Mouse (Mus musculus): ENCODE measurements around the gene Pdgfa. TPM values are rescaled to one million over a fixed set of nuclear protein-coding genes. Genes with fewer than 3 reads are reported as not detected.

The Pdgfa gene
- total RNA-seq, 2 experiments from 2014 or later, result 52.5 to 54.9 TPM

- intact Hi-C loops (cut with DNase I), result loop anchor here (1.0 to 5.0 kb wide), 3 partner anchors 102 to 181 kb away; no protein-coding TSS in a partner anchor
- DNase-seq (ENCODE audit: low spot score in 2 of 2), result peak; percentile 66 to 71
These were observed 1.4 kb downstream of the Pdgfa start for GRCm38 (mm10) chr5:138995721-138996311.

- intact Hi-C loops (cut with DNase I), result loop anchor here (1.0 to 5.0 kb wide), 3 partner anchors 101 to 182 kb away; no protein-coding TSS in a partner anchor
- DNase-seq (ENCODE audit: low spot score in 2 of 2), result peak; percentile 74 to 77
These were observed 2.1 kb downstream of the Pdgfa start for GRCm38 (mm10) chr5:138994786-138995720.

GRCm38 (mm10) chr5:138994108-138994785, 2.9 kb downstream of the Pdgfa start:
- no peak for DNase-seq (ENCODE audit: low spot score in 2 of 2)

GRCm38 (mm10) chr5:138993371-138994107, 3.6 kb downstream of the Pdgfa start:
- intact Hi-C loops (cut with DNase I), result no loop called here

More at GRCm38 (mm10) chr5:138994108-138994785, 2.9 kb downstream of the Pdgfa start:
- intact Hi-C loops (cut with DNase I), result no loop called here

GRCm38 (mm10) chr5:138992611-138993370, 4.4 kb downstream of the Pdgfa start:
- no peak for DNase-seq (ENCODE audit: low spot score in 2 of 2)
- intact Hi-C loops (cut with DNase I), result no loop called here

More at GRCm38 (mm10) chr5:138993371-138994107, 3.6 kb downstream of the Pdgfa start:
- no peak for DNase-seq (ENCODE audit: low spot score in 2 of 2)

GRCm38 (mm10) chr5:138991734-138992133, 5.4 kb downstream of the Pdgfa start:
- intact Hi-C loops (cut with DNase I), result no loop called here
- no peak for DNase-seq (ENCODE audit: low spot score in 2 of 2)

- DNase-seq (ENCODE audit: low spot score in 2 of 2), result no peak
- intact Hi-C loops (cut with DNase I), result no loop called here
These were observed 6.3 kb downstream of the Pdgfa start for GRCm38 (mm10) chr5:138990659-138991380.

- no peak for DNase-seq (ENCODE audit: low spot score in 2 of 2)
- intact Hi-C loops (cut with DNase I), result no loop called here
These were observed 7.6 kb downstream of the Pdgfa start for GRCm38 (mm10) chr5:138989567-138989966.

- intact Hi-C loops (cut with DNase I), result no loop called here
These were observed 8.4 kb downstream of the Pdgfa start for GRCm38 (mm10) chr5:138988764-138989163.

GRCm38 (mm10) chr5:138987994-138988393, 9.2 kb downstream of the Pdgfa start:
- DNase-seq (ENCODE audit: low spot score in 2 of 2), result no peak
- intact Hi-C loops (cut with DNase I), result no loop called here

More at GRCm38 (mm10) chr5:138988764-138989163, 8.4 kb downstream of the Pdgfa start:
- no peak for DNase-seq (ENCODE audit: low spot score in 2 of 2)

GRCm38 (mm10) chr5:138981921-138982320, 15.2 kb downstream of the Pdgfa start:
- no peak for DNase-seq (ENCODE audit: low spot score in 2 of 2)
- intact Hi-C loops (cut with DNase I), result no loop called here

GRCm38 (mm10) chr5:138980608-138981007, 16.6 kb downstream of the Pdgfa start:
- intact Hi-C loops (cut with DNase I), result no loop called here
- no peak for DNase-seq (ENCODE audit: low spot score in 2 of 2)

GRCm38 (mm10) chr5:138979840-138980239, 17.3 kb downstream of the Pdgfa start:
- intact Hi-C loops (cut with DNase I), result no loop called here
- peak in 1 of 2 experiments; percentile 72 for DNase-seq (ENCODE audit: low spot score in 2 of 2)

- DNase-seq (ENCODE audit: low spot score in 2 of 2), result no peak
- intact Hi-C loops (cut with DNase I), result no loop called here
These were observed 19.4 kb downstream of the Pdgfa start for GRCm38 (mm10) chr5:138977759-138978158.

- DNase-seq (ENCODE audit: low spot score in 2 of 2), result no peak
- intact Hi-C loops (cut with DNase I), result no loop called here
These were observed 22.2 kb downstream of the Pdgfa start for GRCm38 (mm10) chr5:138974911-138975485.

- no peak for DNase-seq (ENCODE audit: low spot score in 2 of 2)
- intact Hi-C loops (cut with DNase I), result no loop called here
These were observed 23.7 kb downstream of the Pdgfa start for GRCm38 (mm10) chr5:138973480-138973879.

- DNase-seq (ENCODE audit: low spot score in 2 of 2), result no peak
- intact Hi-C loops (cut with DNase I), result no loop called here
These were observed 25.8 kb downstream of the Pdgfa start for GRCm38 (mm10) chr5:138971405-138971804.

GRCm38 (mm10) chr5:138970056-138970490, 27.1 kb downstream of the Pdgfa start:
- no peak for DNase-seq (ENCODE audit: low spot score in 2 of 2)

More at GRCm38 (mm10) chr5:138970056-138970490, 27.1 kb downstream of the Pdgfa start:
- intact Hi-C loops (cut with DNase I), result no loop called here

All from left cerebral cortex, postnatal 25 days (tissue).